Mouse (Mus musculus) kidney, postnatal 25 days (tissue): ENCODE data around the gene B3galt1.

Experiments
- DNase-seq, 2 experiments: peaks; one replicate each; pipeline ENCODE4 v3.0.0; 2021; ENCODE audit warnings: mixed read lengths in 2 of 2

Gene B3galt1

DNA sequence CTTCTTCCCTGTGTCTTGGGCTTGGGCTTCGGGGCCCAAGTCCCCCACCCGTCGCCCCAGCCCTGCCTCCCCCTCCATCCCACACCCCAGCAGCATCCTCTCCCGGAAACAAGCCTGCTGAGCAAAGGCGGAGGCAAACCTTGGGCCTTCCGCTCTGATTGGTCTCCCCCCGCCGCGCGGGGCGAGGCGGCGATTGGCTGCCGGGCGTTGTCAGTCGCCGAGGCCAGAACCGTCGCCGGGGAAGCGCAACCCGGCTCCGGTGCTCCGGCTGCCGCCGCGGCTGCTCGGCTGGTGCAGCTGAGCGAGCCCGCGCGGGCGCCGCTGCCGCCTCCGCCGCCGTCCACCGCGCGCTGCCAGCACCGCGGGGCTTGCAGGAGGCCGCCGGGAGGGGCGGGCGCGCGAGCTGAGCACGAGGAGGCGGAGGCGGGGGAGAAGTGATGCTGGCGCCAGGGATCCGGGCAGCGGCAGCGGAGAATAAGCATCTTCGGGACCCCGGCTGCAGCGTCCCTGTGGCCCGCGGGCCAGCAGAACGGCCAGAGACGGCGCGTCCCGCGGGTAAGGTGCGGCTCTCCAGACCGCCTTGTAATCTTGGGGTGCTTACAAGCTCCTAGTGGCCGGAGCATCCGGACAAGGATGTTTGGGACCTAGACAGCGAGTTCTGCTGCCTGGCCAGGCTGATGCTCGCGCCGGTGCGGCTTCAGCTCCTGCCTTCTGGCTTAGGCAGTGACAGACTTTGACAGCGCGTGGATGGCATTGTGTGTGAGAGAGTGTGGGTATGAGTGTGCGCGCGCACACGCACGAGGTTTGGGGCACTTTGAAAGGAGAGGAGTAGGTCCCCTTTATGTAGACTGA, at the start of gene B3galt1:
Gene B3galt1, plus strand, starts transcription at position 392 of the 852 bp plus-strand sequence.
- peak; percentile 61 to 82 for DNase-seq

DNA sequence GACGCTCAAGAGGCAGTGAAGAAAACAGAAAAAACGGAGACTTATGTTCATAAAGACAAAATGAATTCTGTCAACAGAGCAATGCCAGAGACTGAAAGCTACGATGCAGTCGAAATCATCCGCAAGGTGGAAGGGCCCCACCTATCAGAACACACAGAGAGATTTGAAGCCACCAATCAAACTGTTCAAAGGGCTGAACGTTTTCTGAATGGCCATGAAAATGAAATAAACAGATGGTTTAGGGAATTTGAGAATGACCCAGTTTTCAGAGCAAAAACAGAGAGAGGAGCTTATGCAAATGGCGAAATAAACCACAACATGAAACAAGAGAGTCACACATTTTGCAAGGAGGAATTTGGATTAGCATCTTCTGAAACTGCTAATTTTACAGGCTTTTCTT, 49.3 kb upstream of the B3galt1 start:
- no peak for DNase-seq

DNA sequence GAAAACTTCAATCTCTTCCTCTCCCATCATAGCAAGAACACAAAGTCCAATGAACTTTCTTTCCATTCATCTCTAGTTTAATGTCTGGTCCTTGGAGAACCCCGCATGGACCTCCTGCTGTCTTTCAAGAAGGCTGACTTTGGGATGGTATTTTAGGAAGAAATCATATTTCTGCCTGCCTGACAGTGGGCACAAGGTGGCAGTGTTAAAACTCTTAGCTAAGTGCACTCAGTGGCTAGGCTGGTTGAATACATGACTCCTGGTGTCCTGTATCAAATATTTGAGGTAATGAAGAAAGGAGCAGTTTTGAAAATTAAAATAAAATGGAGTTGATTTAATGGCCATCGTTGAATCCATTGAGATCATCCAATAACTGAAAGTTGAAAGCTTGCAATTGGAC, 30.3 kb upstream of the B3galt1 start:
- no peak for DNase-seq

DNA sequence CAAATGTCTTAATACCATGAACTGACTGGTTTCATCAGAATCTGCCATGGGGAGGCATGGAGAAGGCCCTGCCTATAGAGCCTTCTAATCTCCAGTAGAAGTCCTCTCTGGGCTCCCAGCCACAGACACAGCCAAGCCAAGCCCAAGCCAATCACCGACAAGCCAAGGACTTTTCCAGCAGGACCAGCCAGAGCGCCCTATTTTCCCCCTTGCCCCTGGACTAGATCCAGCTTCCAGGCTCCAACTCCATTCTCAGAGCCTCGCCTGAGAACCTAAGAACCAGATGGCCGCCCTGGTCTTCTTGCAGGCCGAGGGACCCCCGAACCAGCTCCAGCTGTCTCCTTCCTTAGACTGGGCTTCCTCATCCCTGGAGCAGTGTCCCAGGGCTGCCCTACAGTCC, 26.2 kb upstream of the B3galt1 start:
- DNase-seq: no peak

DNA sequence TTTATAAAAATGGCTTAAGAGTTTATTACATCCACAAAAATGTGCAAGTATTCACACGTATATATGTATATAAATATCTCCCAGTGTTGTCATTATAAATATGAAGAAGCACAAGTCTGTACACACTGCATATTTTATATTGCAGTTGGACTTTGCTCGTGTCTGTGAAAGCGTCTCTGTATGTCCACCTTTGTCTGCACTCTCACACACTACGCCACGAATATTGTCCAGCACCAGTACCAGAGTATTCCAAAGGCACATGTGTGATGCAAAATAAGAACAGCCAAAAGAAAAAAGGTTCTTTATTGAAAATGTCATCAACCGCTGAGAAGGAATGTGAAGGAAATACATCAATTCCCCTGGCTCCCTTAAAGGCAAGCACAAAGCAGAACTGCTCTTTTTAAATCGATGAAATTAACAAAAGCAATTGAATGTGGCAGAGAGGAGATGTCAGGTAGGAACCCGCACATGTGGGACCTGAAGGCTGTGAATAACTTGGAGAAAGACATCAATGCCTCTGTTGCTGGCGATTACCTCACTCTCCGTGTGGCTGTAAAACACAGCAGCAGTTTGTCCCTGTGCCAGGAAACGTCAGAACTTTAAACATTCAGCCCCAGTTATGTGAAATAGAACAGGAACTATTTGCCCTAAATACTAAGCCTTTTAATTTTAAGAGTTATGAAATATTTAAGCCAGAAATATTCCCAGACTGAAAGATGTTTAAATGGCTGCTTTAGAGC, 23.5 kb upstream of the B3galt1 start:
- DNase-seq: no peak

DNA sequence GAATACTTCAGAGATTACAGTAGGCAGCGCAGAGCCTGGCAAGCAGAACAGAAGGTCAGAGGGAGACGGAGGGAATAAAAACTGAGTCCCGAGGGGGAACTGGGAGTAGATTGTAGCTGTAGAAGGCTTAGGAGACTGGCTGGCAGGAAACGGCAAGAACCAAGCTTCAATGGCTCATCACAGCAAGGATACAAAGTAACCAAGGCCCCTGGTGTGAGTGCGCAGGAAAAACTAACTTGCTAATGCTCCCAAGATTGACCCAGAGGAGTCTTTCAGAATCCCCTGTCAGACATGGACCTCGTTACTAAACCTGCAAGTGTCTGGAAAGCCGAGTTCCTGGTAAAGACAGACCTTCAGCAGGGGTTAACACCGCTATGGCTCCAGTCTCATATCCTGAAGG, 21.2 kb upstream of the B3galt1 start:
- DNase-seq: no peak

DNA sequence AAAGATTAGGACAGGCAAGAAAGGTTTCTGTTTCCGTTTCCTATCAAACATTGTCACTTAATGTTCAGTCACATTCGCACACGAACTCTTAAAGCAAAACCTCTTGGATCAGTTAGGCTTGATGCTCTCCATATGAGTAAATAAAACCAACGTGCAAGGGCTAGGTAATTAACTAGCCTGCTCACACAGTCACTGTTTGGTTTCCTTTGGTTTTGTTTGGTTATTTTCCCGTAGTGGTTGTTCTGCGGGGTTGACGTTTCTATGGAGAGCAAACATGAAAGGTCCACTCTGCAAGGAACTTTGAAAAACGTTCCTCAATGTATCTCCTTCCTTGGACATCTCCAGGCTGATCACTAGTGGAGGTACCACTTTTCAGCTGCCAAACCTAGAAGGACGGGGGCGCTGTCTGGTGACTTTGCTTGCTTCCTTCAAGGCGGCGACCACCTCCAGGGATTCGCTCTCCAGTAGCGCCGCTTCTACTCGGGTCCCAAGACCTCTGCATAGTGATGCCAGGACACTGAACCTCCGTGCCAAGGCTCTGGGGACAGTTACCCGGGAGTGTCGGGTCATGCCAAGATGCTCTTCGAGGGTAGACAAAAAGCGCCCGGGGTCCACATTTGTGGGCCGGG, 706 bp upstream of the B3galt1 start:
- DNase-seq: peak in 1 of 2 experiments; percentile 2

DNA sequence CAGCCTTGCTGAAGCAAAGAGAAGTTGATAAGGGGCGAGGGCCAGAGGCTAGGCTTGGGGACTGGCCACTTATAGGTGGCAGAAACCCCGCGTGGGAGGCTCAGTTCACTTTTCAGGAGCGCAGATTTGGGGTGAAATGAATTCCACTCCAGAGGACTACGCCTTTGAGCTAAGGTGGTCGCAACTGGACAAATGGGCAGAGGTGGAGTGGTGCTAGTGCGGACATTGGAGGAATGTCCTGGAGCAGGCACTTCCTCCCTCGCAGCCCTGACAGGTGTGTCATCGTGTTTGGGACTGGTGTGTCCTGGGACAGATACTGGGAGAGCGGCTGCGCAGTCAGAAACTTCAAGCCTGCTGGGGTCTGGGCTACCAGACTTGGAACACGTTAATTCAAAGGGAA, 895 bp downstream of the B3galt1 start:
- DNase-seq: no peak

DNA sequence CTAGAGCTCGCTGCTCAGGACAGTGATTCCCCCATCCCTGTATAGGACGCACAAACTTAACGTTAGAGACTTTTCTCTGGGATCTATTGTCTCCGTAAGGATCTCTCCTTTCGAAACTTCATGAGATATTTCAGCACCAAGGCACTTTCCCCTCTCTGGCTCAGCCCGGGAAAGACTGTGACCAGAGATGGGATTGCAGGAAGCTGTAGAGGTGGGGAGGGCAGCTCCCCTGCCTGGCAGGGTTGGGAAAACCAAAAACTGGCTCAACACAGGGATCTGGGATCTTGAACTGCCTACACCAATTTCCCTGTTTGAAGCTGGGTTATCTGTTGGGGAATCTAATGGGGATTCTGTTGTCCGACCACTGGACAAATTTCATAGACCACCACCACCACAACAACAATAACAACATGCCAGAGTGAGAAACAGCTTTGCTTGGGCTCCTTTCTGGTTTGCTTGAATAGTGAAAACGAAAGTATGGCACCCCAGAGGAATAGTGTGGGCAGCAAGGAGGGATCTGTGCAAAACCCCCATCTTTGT, 1.5 kb downstream of the B3galt1 start:
- no peak for DNase-seq

DNA sequence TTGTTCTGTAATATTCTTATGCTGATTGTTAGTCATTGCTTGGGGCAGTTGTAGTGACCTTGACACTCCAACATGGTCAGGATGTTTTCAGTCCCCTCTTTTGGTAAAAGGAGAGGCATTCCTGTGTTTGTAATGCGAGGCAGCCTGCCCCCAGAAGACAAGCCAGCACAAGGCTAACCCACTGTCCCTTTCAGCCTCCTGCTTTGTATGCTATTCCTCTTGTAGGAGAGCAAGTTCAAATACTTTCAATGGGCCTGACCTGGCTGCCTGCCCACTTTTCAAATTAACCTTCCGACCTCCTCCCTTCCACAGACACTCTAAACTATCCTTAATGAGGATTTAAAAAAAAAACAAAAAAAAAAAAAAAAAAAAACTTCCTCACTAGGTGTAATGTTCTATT, 11.0 kb downstream of the B3galt1 start:
- no peak for DNase-seq

DNA sequence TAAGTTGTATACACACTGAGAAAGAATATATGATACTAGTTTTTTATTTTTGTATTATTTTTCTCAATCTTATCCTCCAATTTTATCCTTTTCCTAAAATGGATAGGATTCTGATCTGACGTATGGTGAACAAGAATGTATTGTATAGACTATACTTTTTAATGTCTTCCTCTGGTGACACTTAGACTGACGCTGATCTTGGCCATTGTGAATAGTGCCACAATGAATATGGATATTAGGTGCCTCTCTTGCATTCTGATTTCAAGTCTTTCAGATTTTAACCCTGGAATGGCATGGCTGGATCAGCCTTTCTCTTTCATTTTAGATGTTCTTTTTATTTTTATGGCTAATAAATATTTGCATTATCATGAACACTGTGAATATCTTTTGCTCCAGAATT, 17.4 kb downstream of the B3galt1 start:
- DNase-seq: no peak

DNA sequence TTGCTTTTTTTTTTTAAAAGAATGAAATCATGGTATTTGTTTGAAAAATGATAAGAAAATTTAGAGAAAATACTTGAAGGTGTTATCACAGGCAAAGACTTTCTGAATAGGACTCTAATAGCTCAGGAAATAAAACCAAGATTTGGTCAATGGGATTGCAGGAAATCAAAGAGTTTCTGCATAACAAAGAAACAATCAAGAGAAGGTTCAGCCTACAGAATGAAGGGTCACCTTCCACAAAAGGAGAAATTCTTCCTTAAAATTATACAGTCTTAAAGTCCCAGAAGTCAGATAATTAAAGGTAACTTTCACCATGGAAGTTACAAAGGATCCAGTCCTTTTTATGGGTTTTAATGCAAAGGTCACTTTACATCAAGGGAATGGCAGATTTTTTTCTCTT, 24.7 kb downstream of the B3galt1 start:
- no peak for DNase-seq

DNA sequence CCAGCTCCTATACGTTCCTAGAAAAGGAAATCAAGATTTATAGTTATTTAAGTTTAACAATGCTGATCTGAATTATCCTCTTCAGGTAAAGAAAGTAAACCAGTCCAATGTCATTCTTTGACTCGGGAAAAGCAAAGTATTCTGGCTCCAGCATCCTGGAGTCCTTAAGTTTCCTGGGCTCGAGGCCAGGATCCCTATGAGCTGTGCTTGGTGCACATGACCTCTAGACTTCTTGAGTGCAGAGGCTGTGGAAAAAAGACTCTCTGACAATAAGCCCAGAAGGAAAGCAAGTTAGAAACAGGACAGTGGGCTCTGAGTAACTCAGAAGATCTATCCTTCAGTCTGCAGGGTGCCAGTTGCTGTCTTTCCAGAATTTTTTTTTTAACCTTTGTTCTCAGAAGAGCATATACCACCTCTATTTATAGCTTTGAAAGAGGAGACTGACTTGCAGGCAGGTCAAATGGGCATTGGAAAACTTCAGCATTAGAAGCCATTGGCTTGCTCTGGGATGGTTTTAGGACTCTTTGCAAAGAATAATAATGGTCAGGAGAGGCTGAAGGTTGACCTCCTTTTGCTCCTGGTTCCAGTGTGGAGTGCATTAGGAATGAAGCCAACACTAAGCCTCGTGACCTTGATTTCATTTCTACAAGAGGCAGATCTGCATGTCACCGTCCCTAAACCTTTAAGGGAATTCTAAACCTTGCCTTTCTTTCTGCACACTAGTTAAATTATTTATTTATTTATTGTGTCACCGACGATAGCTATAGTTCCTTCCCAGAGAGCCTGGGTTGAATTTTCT, 26.4 kb downstream of the B3galt1 start:
- DNase-seq: peak; percentile 33 to 49

DNA sequence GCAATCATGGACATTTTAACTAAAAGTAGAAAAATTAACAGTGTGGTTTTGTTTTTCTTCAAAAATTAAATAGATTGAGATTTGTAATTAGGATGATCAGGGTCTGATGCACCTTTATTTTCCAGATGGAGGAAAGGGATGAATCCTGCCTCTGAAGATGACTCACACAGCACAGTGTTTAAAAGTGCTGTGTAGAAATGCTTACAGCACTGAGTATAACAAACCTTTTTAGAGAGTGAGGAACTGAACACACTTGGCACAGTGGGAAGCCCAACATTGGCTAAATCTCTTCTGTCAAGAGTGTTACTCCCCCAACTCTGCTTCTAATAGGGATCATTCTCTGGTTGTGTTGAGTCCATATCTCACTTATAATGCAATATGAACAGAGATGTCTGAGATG, 57.2 kb downstream of the B3galt1 start:
- DNase-seq: no peak

DNA sequence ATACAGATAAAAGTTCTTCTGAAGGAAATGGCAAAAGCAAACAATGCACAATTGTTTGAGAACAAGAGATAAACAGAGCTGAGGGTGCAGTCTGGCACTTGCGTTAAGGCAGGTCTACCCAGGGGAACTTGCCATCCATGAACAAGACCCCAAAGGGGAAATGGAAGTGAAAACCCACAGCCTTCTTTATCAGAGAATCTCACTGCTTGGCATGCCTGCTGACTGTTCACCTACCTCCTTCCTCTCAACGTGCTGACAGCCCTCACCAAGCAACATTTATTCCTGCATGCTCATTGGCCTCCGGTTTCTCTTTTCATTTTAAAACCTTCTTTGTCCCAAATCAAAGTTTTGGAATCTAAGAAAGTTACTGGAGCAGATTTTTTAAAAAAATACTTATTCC, 62.0 kb downstream of the B3galt1 start:
- no peak for DNase-seq

DNA sequence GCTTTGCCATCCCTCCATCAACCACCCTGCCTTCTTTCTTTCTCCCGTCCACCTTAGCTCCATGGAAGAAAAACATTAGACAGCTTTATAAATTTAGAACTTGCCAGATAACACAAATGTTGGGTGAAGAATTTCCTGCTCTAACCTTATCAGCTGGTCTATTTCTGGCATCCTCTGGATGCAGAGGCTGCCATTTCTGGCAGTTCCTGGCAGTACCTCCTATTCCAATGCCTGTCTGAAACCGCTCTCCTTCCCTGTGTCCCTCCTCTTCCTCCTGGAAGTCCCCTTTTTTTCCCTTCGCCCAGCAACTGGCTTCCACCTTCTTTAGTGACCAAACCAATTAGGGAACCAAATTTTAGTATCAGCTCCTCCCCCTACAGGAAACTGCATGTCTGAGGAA, 62.6 kb downstream of the B3galt1 start:
- DNase-seq: no peak

DNA sequence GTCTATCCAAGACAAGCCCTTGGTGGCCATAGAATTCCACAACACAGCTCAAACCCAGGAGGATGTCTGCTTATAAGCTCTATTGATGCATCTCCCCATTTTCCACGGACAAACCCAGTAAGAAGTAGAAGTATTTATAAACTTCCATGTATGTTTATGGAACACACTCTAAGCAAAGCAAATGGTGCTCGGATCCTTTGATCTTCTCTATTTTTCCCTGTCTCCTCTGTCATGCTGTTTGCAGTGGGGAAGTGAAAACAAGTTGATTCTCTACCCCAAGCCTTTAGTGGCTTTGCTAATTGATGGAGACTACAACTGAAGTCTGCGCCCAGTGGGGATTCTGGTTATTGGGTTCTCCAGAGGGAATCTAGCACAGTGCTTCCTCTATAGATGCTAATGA, 89.2 kb downstream of the B3galt1 start:
- DNase-seq: no peak

DNA sequence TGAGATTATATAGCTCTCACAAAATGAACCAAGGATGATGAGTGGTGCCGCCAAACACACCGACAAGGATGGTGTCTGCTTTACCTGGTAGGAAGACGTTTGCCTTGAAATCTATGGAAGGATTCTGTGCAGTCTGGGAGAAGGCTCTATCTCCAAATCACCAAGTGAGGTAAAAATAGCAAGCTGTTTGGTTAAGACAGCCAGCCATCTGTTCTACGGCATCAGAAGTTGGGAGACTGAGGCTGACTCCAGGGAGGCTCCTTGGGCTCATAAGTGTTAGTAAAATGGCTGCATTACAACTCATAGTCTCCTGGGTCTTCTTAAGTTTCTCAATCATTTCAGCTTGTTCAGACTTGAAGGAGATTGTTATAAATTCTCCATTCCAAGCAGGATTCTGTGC, 91.7 kb downstream of the B3galt1 start:
- DNase-seq: no peak

DNA sequence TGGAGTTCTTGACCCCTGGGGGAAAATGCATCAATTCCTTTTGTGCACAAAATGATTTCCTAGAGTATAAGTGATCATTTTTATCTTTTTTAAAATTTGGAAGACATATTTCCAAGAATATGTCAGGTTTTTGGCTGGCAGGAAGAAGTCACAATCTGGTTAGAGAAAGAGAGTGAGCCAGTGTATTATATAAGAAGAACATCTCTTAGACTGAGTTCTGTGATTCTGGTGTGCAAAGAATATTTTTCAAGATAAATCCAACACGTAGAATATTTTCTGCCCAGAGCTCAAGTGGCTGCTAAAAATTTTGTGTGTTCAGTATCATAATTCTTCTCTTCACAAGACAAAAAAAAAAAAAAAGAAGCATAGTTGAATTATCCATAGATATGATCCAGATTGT, 92.4 kb downstream of the B3galt1 start:
- DNase-seq: no peak

DNA sequence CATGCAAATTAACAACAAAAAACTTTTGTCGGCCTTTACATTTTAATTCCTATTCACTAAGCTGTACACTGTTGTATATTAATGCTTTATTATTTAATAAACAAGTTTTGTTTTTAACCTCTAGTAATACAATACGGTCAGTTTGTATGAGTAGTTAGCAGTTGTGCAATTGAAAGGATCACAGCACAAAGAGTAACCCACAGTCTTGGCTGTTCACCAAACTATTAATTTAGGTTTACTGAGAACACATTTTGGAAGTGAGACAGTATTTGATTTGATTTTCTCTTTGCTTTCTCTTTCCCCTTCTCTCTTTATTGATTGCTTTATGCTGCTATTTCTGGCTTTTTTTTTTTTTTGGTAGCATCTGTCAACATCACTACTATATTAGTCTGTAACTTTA, 106.0 kb downstream of the B3galt1 start:
- DNase-seq: no peak

DNA sequence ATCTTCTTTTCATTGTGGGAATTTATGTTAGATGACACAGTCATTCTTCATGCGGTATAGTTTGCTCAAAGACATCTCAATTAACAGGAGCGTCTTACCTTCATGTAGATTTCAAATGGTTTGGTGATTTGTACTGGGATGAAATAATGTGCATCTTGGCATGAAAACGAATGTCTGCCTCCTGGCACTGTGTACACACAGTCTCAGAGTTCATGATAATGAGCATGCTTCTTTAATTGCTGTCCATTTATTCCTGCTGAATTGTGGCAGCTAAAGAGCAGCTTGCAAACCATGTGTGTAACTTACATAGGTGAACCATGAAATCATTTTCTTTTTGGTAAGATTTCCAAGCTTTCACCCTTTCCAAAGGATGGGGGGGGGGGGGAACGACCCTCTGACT, 112.0 kb downstream of the B3galt1 start:
- no peak for DNase-seq

DNA sequence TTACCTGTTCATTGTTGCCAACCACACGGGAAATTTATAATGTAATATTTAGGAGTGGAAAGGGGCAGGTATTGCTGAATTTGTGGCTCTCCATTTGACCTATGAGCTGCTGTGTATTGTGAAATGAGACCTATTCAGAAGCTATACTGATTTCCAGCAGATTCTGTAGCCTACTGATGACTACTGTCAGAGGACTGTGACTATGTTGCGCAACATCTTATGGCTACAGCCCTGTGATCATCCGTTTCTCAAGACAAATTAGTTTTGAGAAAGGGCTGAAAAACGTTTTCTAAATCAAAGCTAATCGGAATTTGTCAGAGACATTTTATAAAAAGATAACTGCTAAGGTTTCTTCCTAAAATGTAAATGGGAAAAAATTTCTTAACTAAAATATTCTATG, 158.6 kb downstream of the B3galt1 start:
- DNase-seq: no peak

DNA sequence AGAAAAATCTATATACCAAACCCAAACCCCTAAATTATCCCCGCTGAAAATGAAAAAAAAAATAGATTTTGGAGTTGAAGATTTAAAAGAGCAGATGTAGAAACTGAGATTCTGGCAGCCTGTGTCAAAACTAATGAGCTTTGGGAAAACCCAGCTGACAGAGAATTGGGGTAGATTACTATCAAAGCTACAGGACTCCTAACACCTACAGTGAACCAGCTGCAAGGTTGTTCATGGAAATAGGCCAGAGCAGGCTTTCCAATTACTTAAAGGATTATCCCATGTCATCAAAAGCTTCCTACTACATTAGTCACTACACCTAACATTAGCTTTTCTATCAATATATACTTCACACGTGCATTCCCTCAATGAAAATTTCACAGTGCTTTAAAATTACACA, 165.1 kb downstream of the B3galt1 start:
- no peak for DNase-seq
